Mouse (Mus musculus) limb, embryonic 12.5 days (tissue): ENCODE data around the gene Inpp5a. TPM values are rescaled to one million over a fixed set of nuclear protein-coding genes. Genes with fewer than 3 reads are reported as not detected.
A peak's percentile ranks its signal among the peaks of the same experiment; 100 is the strongest.

Source experiments
- ATAC-seq: fragments of 200-750 bp; cut with Nextera tagmentation; 2 replicates; pipeline ENCODE4 v1.8.0; 2017; ENCODE audit warnings: low read depth, moderate TSS enrichment; ENCODE audit not compliant: insufficient number of reproducible peaks, insufficient read depth, low FRiP score, low TSS enrichment
- H3K27ac ChIP-seq: fragments of 300-500 bp; sonication (generic); 2 replicates; pipeline ENCODE4 v1.5.1; 2016; ENCODE audit warnings: mild to moderate bottlenecking, moderate library complexity
- H3K27me3 ChIP-seq: fragments of 300-500 bp; sonication (generic); 2 replicates; pipeline ENCODE4 v1.6.1; 2016; ENCODE audit warnings: mild to moderate bottlenecking, moderate library complexity
- H3K36me3 ChIP-seq: fragments of 300-500 bp; sonication (generic); 2 replicates; pipeline ENCODE4 v1.6.1; 2016; ENCODE audit warnings: mild to moderate bottlenecking, moderate library complexity
- H3K4me1 ChIP-seq: fragments of 300-500 bp; sonication (generic); replicated peaks from 2 replicates; pipeline ENCODE4 v1.6.1; 2016
- H3K4me2 ChIP-seq: fragments of 300-500 bp; sonication (generic); 2 replicates; pipeline ENCODE4 v1.6.1; 2016; ENCODE audit warnings: mild to moderate bottlenecking, moderate library complexity
- H3K4me3 ChIP-seq: fragments of 300-500 bp; sonication (generic); replicated peaks from 2 replicates; pipeline ENCODE4 v1.5.1; 2016; ENCODE audit warnings: mild to moderate bottlenecking
- H3K9ac ChIP-seq: fragments of 300-500 bp; sonication (generic); replicated peaks from 2 replicates; pipeline ENCODE4 v1.6.1; 2016; ENCODE audit warnings: mild to moderate bottlenecking, moderate library complexity
- H3K9me3 ChIP-seq: fragments of 300-500 bp; sonication (generic); 2 replicates; pipeline ENCODE4 v1.6.1; 2016; ENCODE audit warnings: mild to moderate bottlenecking, moderate library complexity
- WGBS: fragments of 180-500 bp; shearing (Covaris S2); methylation state at CpG from one replicate; pipeline ENCODE4 v1.1.7; 2016; 5-methylcytosine and 5-hydroxymethylcytosine counted together
- polyA plus RNA-seq: library from polyadenylated mRNA; unstranded; fragments of >200 nt; fragmentation: Nextera tagmentation; extraction: Ambion mirVana; gene quantifications from 2 replicates; pipeline ENCODE4 v1.2.1, GENCODE M21; 2016

Inpp5a gene
- polyA plus RNA-seq, 1 experiment from 2014 or later = 26.8 TPM

DNA sequence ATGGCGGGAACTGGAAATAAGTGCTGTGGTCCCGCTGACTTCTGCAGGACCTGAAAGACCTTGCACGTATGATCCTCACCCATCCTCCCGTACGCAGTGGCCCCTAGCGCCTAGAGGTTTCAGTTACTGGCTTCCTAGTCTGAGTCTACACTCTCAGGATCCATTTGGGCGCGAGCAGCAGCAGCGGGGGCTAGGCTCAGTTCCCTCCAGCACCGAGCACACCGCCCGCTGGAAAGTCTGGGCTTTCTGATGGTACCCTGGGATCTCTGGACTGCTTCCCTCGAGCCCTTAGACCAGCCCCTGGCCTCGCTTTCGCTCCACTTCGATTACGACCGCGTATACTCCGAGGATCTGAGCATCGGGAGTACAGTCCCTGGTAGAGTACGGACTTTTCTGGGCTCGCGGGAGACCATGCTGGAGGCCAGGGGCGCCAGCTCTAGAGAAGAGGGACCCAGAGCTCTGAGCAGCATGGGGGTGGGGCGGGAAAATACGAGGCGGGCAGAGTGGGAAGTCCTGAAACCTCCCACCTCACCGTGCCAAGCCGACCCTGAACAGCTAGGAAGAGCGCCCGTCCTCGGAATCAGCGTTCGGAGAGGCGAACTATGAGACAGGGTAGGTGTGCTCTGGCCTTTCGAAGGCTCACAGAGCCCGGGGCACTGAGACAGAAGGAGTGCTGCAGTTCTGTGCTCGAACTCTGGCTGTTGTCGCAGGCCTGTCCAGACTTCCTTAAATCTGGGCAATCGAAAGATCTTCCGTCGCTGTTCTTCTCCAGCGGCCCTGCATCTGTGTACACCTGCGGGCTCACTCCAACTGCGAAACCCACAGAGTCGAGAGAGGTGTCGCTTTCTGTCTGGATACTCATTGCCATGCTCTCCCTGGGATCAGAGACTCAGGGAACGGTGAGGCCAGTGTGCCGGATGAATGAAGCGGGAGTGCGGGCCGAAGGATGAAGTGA lies 195.6 kb downstream of the Inpp5a start:
- Histone ChIP-seq H3K9me3 (no peaks in the 10 kb centered on the region), H3K27me3 (peaks cover 100% of the 10 kb centered on the region), H3K27ac (no peak overlapping the region), H3K4me2 (peak overlapping the region; percentile 39), H3K4me1 (peaks cover 42% of the 10 kb centered on the region), H3K4me3 (peak overlapping the region; percentile 19), H3K36me3 (no peaks in the 10 kb centered on the region), H3K9ac (no peak overlapping the region)
- no peak for ATAC-seq
- under 1% methylated on average over 53 of the region's 53 CpGs for WGBS

DNA sequence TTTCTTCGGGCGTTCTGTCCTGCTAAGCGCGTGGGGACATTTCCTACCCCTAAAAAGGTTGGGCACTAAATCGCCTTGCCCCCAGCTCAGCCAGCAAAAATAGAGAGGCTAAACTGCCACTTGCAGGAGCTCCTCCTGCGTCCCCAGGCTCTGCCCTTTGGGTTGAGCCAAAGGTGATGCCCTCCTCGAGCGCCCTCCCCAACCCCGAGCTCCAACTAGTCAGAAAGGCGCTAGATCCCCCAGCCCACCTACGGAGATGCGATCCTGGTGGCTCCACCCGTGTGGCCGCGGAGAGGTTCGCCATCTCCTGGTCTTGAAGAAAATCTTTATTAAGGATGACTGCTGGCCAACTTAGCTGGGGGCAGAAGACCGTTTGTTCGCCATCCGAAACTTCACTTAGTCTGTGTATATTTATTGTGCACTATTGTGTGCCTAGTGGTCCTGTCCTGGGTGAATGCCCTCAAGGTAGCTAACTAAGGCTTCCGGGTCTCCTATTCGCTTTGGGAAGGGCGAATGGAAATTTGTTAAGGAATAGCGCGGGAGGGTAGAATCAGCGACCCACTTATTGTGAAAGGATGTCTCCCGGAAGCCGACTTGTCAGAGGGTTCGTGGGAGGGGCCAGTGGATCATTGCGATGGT lies 196.4 kb downstream of the Inpp5a start:
- peaks cover 42% of the 10 kb centered on the region for H3K4me1 ChIP-seq
- no peak for ATAC-seq
- 0 out of 2 replicates have a peak overlapping the region, but pooled peaks have one; percentile 39 for H3K4me2 ChIP-seq

DNA sequence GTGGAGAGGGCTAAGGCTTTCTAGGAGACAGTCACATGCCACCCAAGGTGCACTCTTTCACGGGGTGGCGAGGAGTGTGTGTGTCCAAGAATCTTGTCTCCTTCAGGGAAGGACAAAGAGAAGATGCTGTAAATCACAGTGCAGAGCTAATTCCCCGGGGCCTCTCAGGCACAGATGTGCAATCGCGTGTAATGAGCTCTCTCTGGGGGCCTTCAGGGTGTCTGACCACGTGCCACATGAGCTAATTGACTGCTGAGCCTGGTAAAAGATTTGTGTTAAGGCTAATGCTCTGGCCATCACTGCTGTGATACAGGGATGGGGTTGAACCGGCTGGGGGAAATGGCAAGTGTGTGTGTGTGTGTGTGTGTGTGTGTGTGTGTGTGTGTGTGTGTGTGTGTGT lies 199.0 kb downstream of the Inpp5a start:
- no peak overlapping the region for H3K27ac ChIP-seq
- 15% methylated on average over 7 of the region's 7 CpGs for WGBS
- H3K27me3 ChIP-seq = peaks cover 80% of the 10 kb centered on the region
- no peak for ATAC-seq
- no peak overlapping the region for H3K4me2 ChIP-seq
- H3K9me3 ChIP-seq = no peaks in the 10 kb centered on the region
- peaks cover 20% of the 10 kb centered on the region for H3K4me1 ChIP-seq
- H3K9ac ChIP-seq = no peak overlapping the region
- no peaks in the 10 kb centered on the region for H3K36me3 ChIP-seq
- no peak overlapping the region for H3K4me3 ChIP-seq

More for the DNA sequence above, 196.4 kb downstream of the Inpp5a start:
- H3K9ac ChIP-seq = no peak overlapping the region
- no peaks in the 10 kb centered on the region for H3K9me3 ChIP-seq
- 0 out of 2 replicates have a peak overlapping the region, but pooled peaks have one; percentile 19 for H3K4me3 ChIP-seq
- no peak overlapping the region for H3K27ac ChIP-seq
- no peaks in the 10 kb centered on the region for H3K36me3 ChIP-seq
- H3K27me3 ChIP-seq = peaks cover 100% of the 10 kb centered on the region
- WGBS = 2% methylated on average over 29 of the region's 29 CpGs

DNA sequence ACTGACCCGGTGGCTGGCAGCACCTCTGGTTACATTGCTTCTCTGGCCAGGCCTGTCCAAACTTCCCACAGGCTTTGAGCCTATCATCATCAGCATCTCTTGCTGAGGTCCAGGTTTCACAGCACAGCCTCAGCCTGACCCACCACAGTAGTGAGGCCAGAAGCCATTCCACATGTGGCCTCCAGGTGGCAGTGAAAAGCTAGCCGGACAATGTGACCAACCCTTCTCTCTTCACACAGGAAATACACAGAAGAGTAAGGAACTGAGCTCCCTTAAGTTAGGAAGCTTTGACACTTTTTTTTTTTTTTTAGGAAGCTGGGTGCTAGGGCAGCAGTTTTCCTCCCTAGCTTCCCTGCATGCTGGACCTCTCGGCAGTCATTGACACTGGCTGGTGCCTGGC lies 201.4 kb downstream of the Inpp5a start:
- Histone ChIP-seq H3K27me3 (peaks cover 72% of the 10 kb centered on the region), H3K9me3 (no peaks in the 10 kb centered on the region), H3K4me1 (0 out of 2 replicates have a peak, but pooled peaks cover 1% of the 10 kb centered on the region), H3K36me3 (no peaks in the 10 kb centered on the region), H3K4me2 (no peak overlapping the region), H3K9ac (no peak overlapping the region), H3K4me3 (no peak overlapping the region), H3K27ac (no peak overlapping the region)
- ATAC-seq = no peak
- WGBS = 42% methylated on average over 3 of the region's 3 CpGs

DNA sequence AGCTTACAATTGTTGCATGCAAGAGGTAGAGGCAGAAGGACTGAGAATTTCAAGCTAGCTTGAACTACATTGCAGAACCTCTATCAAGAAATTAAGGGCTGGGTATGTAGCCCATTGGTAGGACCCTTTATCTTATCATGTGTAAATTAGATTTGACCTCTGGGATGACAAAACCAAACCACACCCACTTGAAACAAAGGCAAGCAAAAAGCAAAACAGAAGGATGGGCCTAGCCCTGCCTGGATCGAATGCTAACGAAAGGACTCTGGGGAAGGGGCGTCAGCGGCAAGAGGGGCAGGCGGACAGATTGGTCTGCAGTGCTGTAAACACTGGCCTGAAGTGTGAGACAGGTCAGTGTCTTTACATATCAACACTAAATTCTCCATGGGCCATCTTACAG lies 202.4 kb downstream of the Inpp5a start:
- Histone ChIP-seq H3K36me3 (no peaks in the 10 kb centered on the region), H3K27ac (no peak overlapping the region), H3K9me3 (no peaks in the 10 kb centered on the region), H3K4me2 (no peak overlapping the region), H3K27me3 (peaks cover 68% of the 10 kb centered on the region), H3K4me1 (peaks cover 3% of the 10 kb centered on the region; the same call in 1 of the 2 replicates), H3K9ac (no peak overlapping the region), H3K4me3 (no peak overlapping the region)
- 86% methylated on average over 5 of the region's 5 CpGs for WGBS
- no peak for ATAC-seq

DNA sequence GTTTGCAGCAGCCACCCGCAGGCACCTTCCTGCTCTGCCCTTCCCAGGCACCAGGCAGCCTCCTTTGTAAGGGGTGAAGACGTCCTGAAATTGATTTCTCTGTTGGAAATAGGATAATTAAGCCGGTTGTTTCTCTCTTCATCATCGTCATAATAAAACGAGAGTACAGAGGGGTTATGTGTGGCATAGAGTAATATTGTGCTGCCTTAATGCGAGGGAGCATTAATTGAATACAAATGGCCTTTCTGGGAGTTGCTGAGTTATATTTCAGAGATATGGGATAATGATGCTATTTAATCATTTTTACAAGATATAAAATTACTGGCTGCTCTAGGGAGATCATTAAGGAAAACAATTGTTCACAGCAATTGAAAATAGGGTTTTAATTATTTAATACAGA lies 206.4 kb downstream of the Inpp5a start:
- WGBS = 44% methylated on average over 6 of the region's 6 CpGs

DNA sequence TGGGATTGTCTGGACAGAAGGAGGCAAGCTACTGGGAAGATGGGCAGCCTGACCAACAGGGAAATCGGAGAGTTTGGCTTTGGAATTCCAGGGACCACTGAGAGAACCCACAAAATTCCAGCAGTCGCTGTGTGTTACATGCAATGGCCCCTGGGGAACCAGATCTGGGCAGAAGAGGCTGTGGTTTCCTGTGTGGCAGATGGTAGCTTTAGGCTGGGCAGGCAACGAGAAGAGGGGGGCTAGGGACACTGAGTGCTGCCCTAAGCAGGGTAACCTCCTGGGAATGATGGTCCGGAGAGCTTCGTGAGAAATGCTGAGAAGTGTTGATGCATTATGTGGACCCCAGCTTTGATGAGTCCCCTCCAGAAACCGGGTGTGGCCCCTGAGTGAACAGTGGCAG lies 207.0 kb downstream of the Inpp5a start:
- ATAC-seq = no peak
- Histone ChIP-seq H3K27ac (no peak overlapping the region), H3K4me1 (peaks cover 3% of the 10 kb centered on the region; the same call in 1 of the 2 replicates), H3K36me3 (no peaks in the 10 kb centered on the region), H3K27me3 (peaks cover 45% of the 10 kb centered on the region), H3K4me3 (no peak overlapping the region), H3K4me2 (no peak overlapping the region), H3K9me3 (no peaks in the 10 kb centered on the region), H3K9ac (no peak overlapping the region)
- 52% methylated on average over 6 of the region's 6 CpGs for WGBS

More for the DNA sequence above, 206.4 kb downstream of the Inpp5a start:
- Histone ChIP-seq H3K27me3 (peaks cover 45% of the 10 kb centered on the region), H3K4me1 (peaks cover 3% of the 10 kb centered on the region; the same call in 1 of the 2 replicates), H3K4me2 (no peak overlapping the region), H3K9ac (no peak overlapping the region), H3K27ac (no peak overlapping the region), H3K9me3 (no peaks in the 10 kb centered on the region), H3K4me3 (no peak overlapping the region), H3K36me3 (no peaks in the 10 kb centered on the region)
- no peak for ATAC-seq

DNA sequence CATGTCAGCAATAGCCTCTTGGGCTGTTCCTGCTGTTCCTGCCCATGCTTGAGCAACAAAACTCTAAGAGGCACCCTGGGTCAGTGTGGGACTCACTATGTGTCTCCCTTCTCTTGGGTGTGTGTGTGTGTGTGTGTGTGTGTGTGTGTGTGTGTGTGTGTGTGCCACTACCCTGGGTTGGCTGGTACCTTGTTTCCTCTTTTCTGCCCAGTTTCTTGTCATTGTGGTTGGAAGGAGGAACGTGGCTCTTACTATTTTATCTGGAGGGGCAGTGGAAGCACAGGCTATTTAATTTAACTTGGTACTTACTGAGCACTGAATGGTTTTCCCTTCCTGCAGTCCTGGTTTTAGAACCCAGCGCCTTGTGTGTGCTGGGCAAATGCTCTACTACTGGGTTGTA lies 221.4 kb downstream of the Inpp5a start:
- Histone ChIP-seq H3K27ac (no peak overlapping the region), H3K36me3 (no peaks in the 10 kb centered on the region), H3K4me3 (no peak overlapping the region), H3K9ac (no peak overlapping the region), H3K4me2 (no peak overlapping the region), H3K4me1 (no peaks in the 10 kb centered on the region), H3K9me3 (no peaks in the 10 kb centered on the region), H3K27me3 (peaks cover 17% of the 10 kb centered on the region; the same call in 1 of the 2 replicates)
- ATAC-seq = no peak
- 84% methylated on average over 2 of the region's 2 CpGs for WGBS

DNA sequence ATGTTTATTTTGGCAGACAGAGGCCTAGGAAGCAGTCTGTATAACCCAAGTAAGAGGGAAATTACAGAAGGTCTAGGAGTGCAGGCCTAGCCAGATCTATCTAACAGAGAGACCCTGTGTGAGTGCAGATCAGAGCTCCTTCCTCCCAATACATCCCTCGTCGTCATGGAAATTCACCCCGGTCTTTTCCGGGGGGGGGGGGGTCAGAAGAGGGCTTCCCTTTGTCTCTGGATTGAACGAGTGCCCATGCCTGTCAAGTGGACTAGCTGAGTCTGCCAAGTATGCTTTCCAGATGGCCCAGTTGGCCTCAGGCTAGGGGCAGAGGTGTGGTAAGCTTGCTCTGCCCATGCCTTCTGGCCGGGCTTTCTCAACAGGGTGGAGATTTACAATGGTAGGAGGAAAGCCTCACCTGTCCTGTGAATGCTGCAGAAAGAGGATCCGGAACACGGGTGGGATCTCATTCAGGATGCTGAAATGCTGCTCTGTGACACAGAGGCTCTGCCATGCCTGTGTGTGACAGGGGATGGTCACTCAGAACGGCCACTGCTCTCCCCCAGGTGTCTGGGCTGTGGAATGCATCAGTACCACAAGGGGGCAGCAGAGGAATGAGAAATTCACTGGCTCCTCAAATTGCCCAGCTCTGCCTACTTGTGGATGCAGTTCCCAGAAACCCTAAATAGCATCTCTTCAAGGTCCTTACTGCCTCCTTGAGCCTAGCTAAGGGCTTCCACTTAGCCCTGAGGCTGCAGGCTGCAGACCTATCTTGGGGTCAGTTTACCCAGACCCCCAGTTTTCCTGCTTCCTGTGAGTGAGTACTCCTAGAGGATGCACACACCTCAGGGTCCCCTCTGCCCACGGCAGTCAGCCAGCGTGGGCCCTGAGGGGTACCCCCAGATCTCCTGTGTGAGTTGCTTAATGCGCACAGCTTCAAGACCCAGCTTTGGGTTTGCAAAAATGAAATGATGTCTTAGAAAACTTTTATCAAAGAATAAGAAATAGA lies 227.2 kb downstream of the Inpp5a start:
- H3K27ac ChIP-seq = no peak overlapping the region
- peaks cover 24% of the 10 kb centered on the region for H3K27me3 ChIP-seq
- no peaks in the 10 kb centered on the region for H3K36me3 ChIP-seq
- ATAC-seq = 0 out of 2 replicates have a peak, but pooled peaks have one; percentile 50
- no peak overlapping the region for H3K4me2 ChIP-seq
- no peaks in the 10 kb centered on the region for H3K9me3 ChIP-seq
- H3K9ac ChIP-seq = no peak overlapping the region
- no peak overlapping the region for H3K4me3 ChIP-seq
- no peaks in the 10 kb centered on the region for H3K4me1 ChIP-seq
- WGBS = 62% methylated on average over 12 of the region's 12 CpGs

DNA sequence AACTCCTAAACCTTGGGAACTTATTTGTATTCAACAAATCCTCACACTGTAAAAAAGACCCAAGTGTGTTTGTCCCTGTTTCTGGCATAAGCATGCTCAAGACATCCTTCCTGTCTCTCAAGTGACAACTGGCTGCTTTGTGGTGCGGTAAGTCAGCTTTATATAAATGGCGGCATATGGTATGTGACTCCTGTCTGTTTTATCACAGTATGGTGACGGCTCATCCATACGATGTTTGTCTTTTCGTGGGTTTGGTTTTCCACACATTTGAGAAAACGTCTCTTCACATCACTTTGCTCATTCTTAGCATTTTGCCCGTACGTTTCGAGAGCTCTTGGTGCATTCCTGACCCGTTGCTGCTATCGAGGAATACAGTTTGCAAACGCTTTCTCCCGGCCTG lies 233.7 kb downstream of the Inpp5a start:
- Histone ChIP-seq H3K4me3 (no peak overlapping the region), H3K27me3 (peaks cover 16% of the 10 kb centered on the region), H3K9ac (no peak overlapping the region), H3K4me2 (no peak overlapping the region), H3K4me1 (no peaks in the 10 kb centered on the region), H3K27ac (no peak overlapping the region), H3K36me3 (no peaks in the 10 kb centered on the region), H3K9me3 (no peaks in the 10 kb centered on the region)
- ATAC-seq = no peak
- WGBS = 90% methylated on average over 13 of the region's 13 CpGs
